Mouse (Mus musculus) liver, embryonic 12.5 days (tissue): ENCODE data around the gene Obp2b. TPM values are rescaled to one million over a fixed set of nuclear protein-coding genes. Genes with fewer than 3 reads are reported as not detected.
"Not testable (repeated sequence)": the region's sequence is repeated elsewhere in the genome, so short reads cannot be mapped to it uniquely, and the experiment has no call there.

Experiments used
- ATAC-seq: fragments of 200-750 bp; cut with Nextera tagmentation; 2 replicates; pipeline ENCODE4 v1.8.0; 2017; ENCODE audit warnings: moderate number of reproducible peaks, mild to moderate bottlenecking, moderate library complexity
- H3K27ac ChIP-seq: fragments of 300-500 bp; sonication (generic); 2 replicates; pipeline ENCODE4 v1.5.1; 2016; ENCODE audit warnings: mild to moderate bottlenecking
- H3K27me3 ChIP-seq: fragments of 300-500 bp; sonication (generic); replicated peaks from 2 replicates; pipeline ENCODE4 v1.6.1; 2016; ENCODE audit warnings: mild to moderate bottlenecking, moderate library complexity
- H3K36me3 ChIP-seq: fragments of 300-500 bp; sonication (generic); 2 replicates; pipeline ENCODE4 v1.6.1; 2016; ENCODE audit warnings: mild to moderate bottlenecking, moderate library complexity
- H3K4me1 ChIP-seq: fragments of 300-500 bp; sonication (generic); 2 replicates; pipeline ENCODE4 v1.6.1; 2016
- H3K4me2 ChIP-seq: fragments of 300-500 bp; sonication (generic); 2 replicates; pipeline ENCODE4 v1.6.1; 2016; ENCODE audit warnings: mild to moderate bottlenecking, moderate library complexity
- H3K4me3 ChIP-seq: fragments of 300-500 bp; sonication (generic); 2 replicates; pipeline ENCODE4 v1.5.1; 2016; ENCODE audit warnings: mild to moderate bottlenecking, moderate library complexity
- H3K9ac ChIP-seq: fragments of 300-500 bp; sonication (generic); 2 replicates; pipeline ENCODE4 v1.6.1; 2016; ENCODE audit warnings: mild to moderate bottlenecking, moderate library complexity
- H3K9me3 ChIP-seq: fragments of 300-500 bp; sonication (generic); replicated peaks from 2 replicates; pipeline ENCODE4 v1.6.1; 2016; ENCODE audit warnings: mild to moderate bottlenecking, moderate library complexity
- WGBS: fragments of 180-500 bp; shearing (Covaris S2); methylation state at CpG from one replicate; pipeline ENCODE4 v1.1.7; 2016; ENCODE audit not compliant: insufficient replicate concordance; 5-methylcytosine and 5-hydroxymethylcytosine counted together
- polyA plus RNA-seq: library from polyadenylated mRNA; unstranded; fragments of >200 nt; fragmentation: Nextera tagmentation; extraction: Ambion mirVana; gene quantifications from 2 replicates; pipeline ENCODE4 v1.2.1, GENCODE M21; 2016

Obp2b gene
- polyA plus RNA-seq, result not detected in 2 replicates

- H3K27ac ChIP-seq, H3K4me3 ChIP-seq, H3K9me3 ChIP-seq, H3K4me1 ChIP-seq, H3K27me3 ChIP-seq, H3K9ac ChIP-seq, H3K4me2 ChIP-seq, H3K36me3 ChIP-seq, ATAC-seq: not testable (repeated sequence)
- WGBS, result 66% methylated on average over 3 of the region's 3 CpGs
Observed at GRCm38 (mm10) chr2:25736709-25737108, at the start of gene Obp2b. TSS of gene Obp2b (plus strand) at chr2:25737009.

DNA sequence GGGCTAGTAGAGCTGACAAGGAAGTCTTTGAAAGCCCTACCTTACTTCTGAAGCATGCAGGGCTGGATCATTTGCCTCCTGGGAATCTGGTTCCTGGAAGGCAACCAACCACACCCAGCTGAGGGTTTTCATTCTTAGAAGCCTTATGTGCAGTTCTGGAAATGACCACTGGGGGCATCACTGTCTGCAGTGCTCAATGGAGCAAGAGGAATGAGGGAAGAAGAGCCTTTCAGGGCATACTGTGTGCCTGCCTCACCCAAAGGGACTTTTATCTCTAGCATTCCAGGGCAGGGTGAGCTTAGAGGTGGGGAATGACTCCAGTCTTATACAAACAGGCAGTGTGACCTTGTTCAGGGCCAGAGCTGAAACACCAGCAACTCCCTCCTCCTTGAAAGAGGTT lies 42.2 kb upstream of the Obp2b start:
- H3K9ac ChIP-seq, result no peak overlapping the region
- H3K9me3 ChIP-seq, result no peaks in the 10 kb centered on the region
- no peak for ATAC-seq
- H3K4me3 ChIP-seq, result no peak overlapping the region
- H3K27ac ChIP-seq, result no peak overlapping the region
- no peaks in the 10 kb centered on the region for H3K36me3 ChIP-seq
- H3K4me1 ChIP-seq, result no peaks in the 10 kb centered on the region
- H3K27me3 ChIP-seq, result no peaks in the 10 kb centered on the region; the same call in none of the 2 replicates
- H3K4me2 ChIP-seq, result no peak overlapping the region

- H3K9me3 ChIP-seq, result no peaks in the 10 kb centered on the region
- H3K36me3 ChIP-seq, result no peaks in the 10 kb centered on the region
- H3K9ac ChIP-seq, result no peak overlapping the region
- no peaks in the 10 kb centered on the region for H3K4me1 ChIP-seq
- peaks cover 5% of the 10 kb centered on the region for H3K27me3 ChIP-seq
- no peak for ATAC-seq
- no peak overlapping the region for H3K4me2 ChIP-seq
- WGBS, result 49% methylated on average over 4 of the region's 4 CpGs
- no peak overlapping the region for H3K27ac ChIP-seq
- no peak overlapping the region for H3K4me3 ChIP-seq
Observed at GRCm38 (mm10) chr2:25696951-25697350, 39.9 kb upstream of the Obp2b start.

GRCm38 (mm10) chr2:25698696-25699095 lies 38.1 kb upstream of the Obp2b start:
- Histone ChIP-seq H3K27me3 (peaks cover 5% of the 10 kb centered on the region), H3K9me3 (no peaks in the 10 kb centered on the region), H3K4me2 (no peak overlapping the region), H3K4me1 (no peaks in the 10 kb centered on the region), H3K4me3 (no peak overlapping the region), H3K36me3 (no peaks in the 10 kb centered on the region), H3K27ac (no peak overlapping the region), H3K9ac (no peak overlapping the region)
- WGBS, result 52% methylated on average over 2 of the region's 2 CpGs
- no peak for ATAC-seq

GRCm38 (mm10) chr2:25699743-25700142 lies 37.1 kb upstream of the Obp2b start, which contains the start of gene Obp2a:
TSS of gene Obp2a (plus strand) at chr2:25700043.
- H3K4me2 ChIP-seq, H3K27ac ChIP-seq, H3K9me3 ChIP-seq, H3K4me3 ChIP-seq, H3K9ac ChIP-seq, ATAC-seq, H3K4me1 ChIP-seq, H3K36me3 ChIP-seq, H3K27me3 ChIP-seq: not testable (repeated sequence)
- whole genome bisulfite sequencing, result 69% methylated on average over 3 of the region's 3 CpGs

- Histone ChIP-seq H3K4me2 (no peak overlapping the region), H3K36me3 (no peaks in the 10 kb centered on the region), H3K27me3 (peaks cover 8% of the 10 kb centered on the region), H3K4me3 (no peak overlapping the region), H3K4me1 (no peaks in the 10 kb centered on the region), H3K9ac (no peak overlapping the region), H3K9me3 (no peaks in the 10 kb centered on the region), H3K27ac (no peak overlapping the region)
- WGBS, result 46% methylated on average over 5 of the region's 5 CpGs
- ATAC-seq, result no peak
Observed at GRCm38 (mm10) chr2:25701001-25701400, 35.8 kb upstream of the Obp2b start.

DNA sequence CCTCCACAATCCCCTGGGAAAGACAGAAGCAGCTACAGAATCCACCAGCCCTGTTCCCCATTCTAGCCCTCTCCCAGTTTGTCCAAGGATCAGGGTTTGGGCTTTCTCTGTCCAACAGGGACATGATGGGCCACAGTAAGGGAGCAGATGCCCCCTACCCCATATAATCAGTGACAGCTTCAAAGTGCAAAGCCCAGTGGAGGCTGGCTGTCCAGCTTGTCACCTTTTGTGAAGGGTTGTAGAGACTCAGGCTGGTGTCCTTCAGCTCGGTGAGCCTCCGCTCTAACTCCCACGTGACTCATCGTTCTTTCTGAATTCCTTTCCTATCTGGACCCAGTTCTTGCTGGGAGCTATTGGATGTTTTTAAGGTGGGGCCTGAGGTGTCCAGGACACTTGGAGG lies 33.1 kb upstream of the Obp2b start:
- WGBS, result 63% methylated on average over 4 of the region's 4 CpGs
- Histone ChIP-seq H3K9me3 (no peaks in the 10 kb centered on the region), H3K4me3 (no peak overlapping the region), H3K27ac (no peak overlapping the region), H3K9ac (no peak overlapping the region), H3K4me1 (peaks cover 15% of the 10 kb centered on the region; the same call in 1 of the 2 replicates), H3K4me2 (no peak overlapping the region), H3K27me3 (peaks cover 19% of the 10 kb centered on the region), H3K36me3 (no peaks in the 10 kb centered on the region)
- ATAC-seq, result no peak

- peaks cover 15% of the 10 kb centered on the region; the same call in 1 of the 2 replicates for H3K4me1 ChIP-seq
- no peaks in the 10 kb centered on the region for H3K9me3 ChIP-seq
- H3K9ac ChIP-seq, result peak within 1 kb of the TSS; percentile 60
- H3K27ac ChIP-seq, result no peak within 1 kb of the TSS
- WGBS, result 1% methylated on average over 75 of the region's 78 CpGs
- peak; percentile 75 for ATAC-seq
- peak within 1 kb of the TSS; percentile 61 for H3K4me3 ChIP-seq
- H3K27me3 ChIP-seq, result peaks cover 13% of the 10 kb centered on the region
- H3K36me3 ChIP-seq, result no peaks in the 10 kb centered on the region
- H3K4me2 ChIP-seq, result peak within 1 kb of the TSS; percentile 74
Observed at GRCm38 (mm10) chr2:25706643-25707481, 29.9 kb upstream of the Obp2b start, which contains the start of gene Bmyc. TSS of gene Bmyc (plus strand) at chr2:25706739.

- no peaks in the 10 kb centered on the region for H3K36me3 ChIP-seq
- 66% methylated on average over 2 of the region's 2 CpGs for WGBS
- H3K4me3 ChIP-seq, result no peak overlapping the region
- H3K9ac ChIP-seq, result no peak overlapping the region
- no peaks in the 10 kb centered on the region for H3K9me3 ChIP-seq
- no peak overlapping the region for H3K4me2 ChIP-seq
- no peak for ATAC-seq
- H3K4me1 ChIP-seq, result peaks cover 15% of the 10 kb centered on the region; the same call in 1 of the 2 replicates
- no peak overlapping the region for H3K27ac ChIP-seq
- H3K27me3 ChIP-seq, result peaks cover 13% of the 10 kb centered on the region
Observed at GRCm38 (mm10) chr2:25708121-25708520, 28.7 kb upstream of the Obp2b start.

- H3K4me3 ChIP-seq, ATAC-seq, H3K9ac ChIP-seq, H3K4me2 ChIP-seq, H3K9me3 ChIP-seq, H3K36me3 ChIP-seq, H3K27ac ChIP-seq: not testable (repeated sequence)
- Histone ChIP-seq H3K4me1 (peaks cover 15% of the 10 kb centered on the region; the same call in 1 of the 2 replicates), H3K27me3 (peaks cover 13% of the 10 kb centered on the region)
- WGBS, result 69% methylated on average over 1 of the region's 1 CpGs
Observed at GRCm38 (mm10) chr2:25709056-25709455, 27.8 kb upstream of the Obp2b start.

DNA sequence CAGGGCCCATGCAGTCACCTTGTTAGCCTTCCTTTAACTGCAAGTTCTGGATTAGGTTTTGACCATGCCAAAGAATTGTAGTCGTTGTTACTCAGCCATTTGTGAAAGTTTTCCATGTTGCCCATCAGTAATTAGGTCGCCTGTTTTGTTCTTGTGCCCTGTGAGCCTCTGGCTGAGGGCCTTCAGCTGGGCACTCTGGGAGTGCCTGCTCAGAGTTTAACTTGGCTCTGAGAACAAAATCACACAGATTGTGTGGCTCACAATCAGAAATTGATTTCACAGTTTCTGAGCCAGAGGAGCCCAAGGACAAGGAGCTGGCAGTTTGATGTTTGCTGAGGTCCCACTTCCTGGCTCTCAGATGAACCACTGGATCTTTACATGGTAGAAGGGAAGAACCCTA lies 27.0 kb upstream of the Obp2b start:
- H3K4me3 ChIP-seq, H3K27ac ChIP-seq, H3K9me3 ChIP-seq, ATAC-seq, H3K9ac ChIP-seq, H3K36me3 ChIP-seq, H3K4me2 ChIP-seq: not testable (repeated sequence)
- peaks cover 15% of the 10 kb centered on the region; the same call in 1 of the 2 replicates for H3K4me1 ChIP-seq
- WGBS, result 45% methylated on average over 2 of the region's 2 CpGs
- H3K27me3 ChIP-seq, result peaks cover 13% of the 10 kb centered on the region

DNA sequence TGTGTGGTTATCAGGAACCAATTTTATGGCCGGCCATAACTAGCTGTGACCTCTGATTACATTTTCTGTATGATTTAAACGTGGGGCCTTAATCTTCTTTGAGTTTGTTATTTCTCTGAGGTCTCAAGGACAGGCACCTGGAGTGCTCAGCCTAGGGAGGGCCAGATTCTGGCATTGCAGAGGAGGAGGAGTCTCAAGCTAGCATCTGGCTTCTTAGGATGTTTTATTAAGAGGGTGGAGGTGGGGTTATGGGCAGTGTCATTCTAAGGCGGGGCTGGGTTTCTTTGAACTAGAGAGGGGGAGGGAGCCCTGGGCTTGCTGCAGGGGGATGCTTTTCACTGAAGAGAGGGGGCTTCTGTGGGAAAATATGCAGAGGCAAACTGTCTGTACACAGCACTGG lies 25.2 kb upstream of the Obp2b start:
- WGBS, result 37% methylated on average over 3 of the region's 3 CpGs
- H3K4me1 ChIP-seq, result peaks cover 15% of the 10 kb centered on the region; the same call in 1 of the 2 replicates
- not testable (repeated sequence) for H3K4me2 ChIP-seq, H3K4me3 ChIP-seq, H3K9me3 ChIP-seq, ATAC-seq, H3K36me3 ChIP-seq, H3K27ac ChIP-seq, H3K27me3 ChIP-seq, H3K9ac ChIP-seq
